Mouse (Mus musculus): ENCODE results near the gene Chkb.

DNA sequence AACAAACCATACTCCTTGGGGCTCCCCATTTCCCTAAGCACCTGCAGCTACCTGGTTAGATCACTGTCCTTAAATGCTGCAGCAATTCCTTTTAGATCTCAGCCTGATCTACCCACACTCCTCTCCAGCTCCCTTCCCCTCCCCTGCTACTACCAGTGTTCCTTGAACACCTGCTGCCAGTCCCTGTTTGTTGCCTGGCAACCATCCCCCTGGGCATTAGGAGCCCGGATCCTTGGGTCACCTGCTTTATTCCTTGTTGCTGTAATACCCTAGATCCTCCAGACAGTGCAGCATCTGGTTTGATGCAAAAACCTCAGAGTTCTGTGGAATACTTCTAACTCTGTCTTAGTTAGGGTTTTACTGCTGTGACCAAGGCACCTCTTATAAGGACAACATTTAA is 35.3 kb upstream of the Chkb start:
- TF ChIP-seq EP300 (IDR thresholded peaks at IDR 0.05; ENCODE audit: low read length) (no peak), NRF1 (IDR thresholded peaks at IDR 0.05; ENCODE audit: low read depth, low read length) (no peak), POLR2A (IDR thresholded peaks at IDR 0.05; ENCODE audit: low read depth, low read length) (no peak), CTCF (conservative IDR thresholded peaks at IDR 0.05 in 1 of 2, IDR thresholded peaks at IDR 0.05 in 1 of 2; ENCODE audit: low read depth in 2 of 2, low read length in 2 of 2) (no peak), BHLHE40 (IDR thresholded peaks at IDR 0.05; ENCODE audit: low read depth, low read length) (no peak), NELFE (IDR thresholded peaks at IDR 0.05; ENCODE audit: low read depth, low read length) (no peak), E2F4 (IDR thresholded peaks at IDR 0.05; ENCODE audit: insufficient replicate concordance, low read depth, low read length) (no peak), GABPA (IDR thresholded peaks at IDR 0.05; ENCODE audit: insufficient replicate concordance, low read depth, low read length) (no peak), JUN (IDR thresholded peaks at IDR 0.05; ENCODE audit: insufficient read depth, low read depth, low read length) (no peak)

All from CH12.LX (cell line).